Mouse (Mus musculus) thymus, postnatal 4 days (tissue): ENCODE measurements at regions not wholly inside any gene's neighbourhood (a gene's known extent, or its start where the extent isn't known, plus 50 kb on each side); places are given as distances from the start of the nearest gene placed in this dataset.
A peak's percentile ranks its signal among the peaks of the same experiment; 100 is the strongest.

Experiments
- DNase-seq: peaks from one replicate; pipeline ENCODE4 v3.0.0; 2021

GRCm38 (mm10) chr9:94589672-94590071 is 51.8 kb upstream of the 1190002N15Rik start:
- DNase-seq, result no peak

GRCm38 (mm10) chr9:94604993-94605392 is 64.7 kb upstream of the Slc9a9 start:
- no peak for DNase-seq

- no peak for DNase-seq
Measured at GRCm38 (mm10) chr9:94606422-94606821, 63.3 kb upstream of the Slc9a9 start.

- DNase-seq, result no peak
Measured at GRCm38 (mm10) chr9:94607011-94607749, 62.5 kb upstream of the Slc9a9 start.

- DNase-seq, result no peak
Measured at GRCm38 (mm10) chr9:94607750-94608106, 62.0 kb upstream of the Slc9a9 start.

GRCm38 (mm10) chr9:94610101-94610500 is 59.6 kb upstream of the Slc9a9 start:
- no peak for DNase-seq

GRCm38 (mm10) chr9:94610600-94611337 is 58.9 kb upstream of the Slc9a9 start:
- DNase-seq, result no peak

- DNase-seq, result peak; percentile 42
Measured at GRCm38 (mm10) chr9:94613891-94614671, 55.6 kb upstream of the Slc9a9 start.

GRCm38 (mm10) chr9:94615205-94615604 is 54.5 kb upstream of the Slc9a9 start:
- DNase-seq, result no peak

GRCm38 (mm10) chr9:94618079-94618786 is 51.5 kb upstream of the Slc9a9 start:
- no peak for DNase-seq
